Mouse (Mus musculus): Measurements from ENCODE around the gene Ttc6.

Ttc6 gene

DNA sequence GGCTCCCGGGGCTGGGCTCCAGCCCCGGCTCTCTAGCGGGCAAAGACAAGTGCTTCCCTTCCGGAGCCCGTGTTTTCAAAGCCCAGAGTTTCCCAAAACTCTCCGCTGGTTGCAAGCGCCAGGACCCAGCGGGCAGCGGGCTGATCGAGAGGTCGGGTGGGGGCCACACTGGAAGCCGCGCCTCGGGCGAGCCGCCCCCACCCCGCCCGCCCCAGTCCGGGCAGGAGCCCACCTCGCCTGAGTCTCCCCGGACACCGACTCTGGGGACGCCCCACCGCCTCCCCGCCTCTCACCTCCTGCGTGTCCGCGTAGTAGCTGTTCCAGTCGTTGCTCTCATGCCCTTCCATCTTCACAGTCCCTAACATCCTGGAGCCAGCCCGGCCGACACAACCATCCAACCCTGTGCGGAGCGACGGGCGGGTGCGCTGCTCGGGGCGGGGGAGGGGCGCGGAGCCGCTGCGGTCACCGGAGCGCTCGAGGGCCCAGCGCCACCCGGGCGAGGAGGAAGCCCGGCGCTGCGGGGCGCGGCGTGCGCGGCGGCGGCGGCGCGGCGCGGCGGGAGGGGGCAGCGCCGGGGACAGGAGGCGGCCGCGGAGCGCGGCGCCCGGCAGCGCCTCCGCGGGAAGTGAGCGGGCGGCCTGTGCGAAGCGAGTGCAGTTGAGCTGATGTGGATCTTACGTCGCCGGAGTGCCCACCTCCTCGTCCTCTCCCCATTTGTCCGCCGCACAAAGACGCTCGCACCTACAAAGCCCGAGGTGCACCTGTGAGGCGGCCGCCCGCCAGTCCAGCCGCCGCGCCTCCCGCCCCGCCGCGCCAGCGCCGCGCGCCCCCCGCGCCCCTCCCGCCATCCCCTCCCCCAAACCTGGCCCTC, 18.3 kb upstream of the Ttc6 start:
- no peak for DNase-seq

DNA sequence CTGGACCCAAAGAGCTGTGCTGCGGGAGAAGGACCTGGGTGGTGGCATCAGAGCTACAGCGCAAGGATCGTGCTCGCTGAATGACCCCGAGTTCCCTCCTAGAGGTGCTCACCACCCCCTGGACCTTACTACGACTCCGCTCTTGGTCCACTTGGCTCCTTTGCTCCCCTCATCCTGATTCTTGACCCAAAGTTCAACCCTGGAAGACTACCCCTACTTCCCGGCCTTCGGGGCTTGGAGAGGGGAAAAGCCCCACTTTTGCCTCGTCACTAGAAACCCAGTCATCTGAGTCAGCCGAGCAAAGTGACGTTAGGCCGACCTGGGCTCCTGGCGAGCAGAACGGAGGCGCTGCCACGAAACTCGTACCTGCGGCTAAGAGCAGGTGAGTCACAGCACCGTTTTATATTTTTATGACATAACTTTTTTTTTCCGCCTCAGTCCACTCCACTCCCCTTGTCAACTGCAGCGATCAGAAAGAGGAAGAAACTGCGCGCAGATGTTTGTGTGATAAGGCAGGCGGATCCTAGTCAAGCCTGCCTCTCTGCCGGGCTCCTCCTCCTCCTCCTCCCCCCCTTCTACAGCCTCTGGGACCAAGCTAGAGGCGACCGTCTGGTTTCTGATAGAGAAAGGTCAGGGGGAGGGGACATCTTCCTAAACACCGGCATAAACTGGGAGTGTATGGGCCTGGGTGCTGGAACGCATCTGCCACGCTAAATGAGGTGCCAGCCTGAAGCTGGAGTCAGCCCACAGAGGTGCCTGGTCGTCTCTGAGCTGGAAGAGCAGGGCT, 17.3 kb upstream of the Ttc6 start, which contains the start of gene Foxa1:
Gene Foxa1, minus strand, starts transcription at position 502 of the 787 bp plus-strand sequence.
- DNase-seq = no peak

DNA sequence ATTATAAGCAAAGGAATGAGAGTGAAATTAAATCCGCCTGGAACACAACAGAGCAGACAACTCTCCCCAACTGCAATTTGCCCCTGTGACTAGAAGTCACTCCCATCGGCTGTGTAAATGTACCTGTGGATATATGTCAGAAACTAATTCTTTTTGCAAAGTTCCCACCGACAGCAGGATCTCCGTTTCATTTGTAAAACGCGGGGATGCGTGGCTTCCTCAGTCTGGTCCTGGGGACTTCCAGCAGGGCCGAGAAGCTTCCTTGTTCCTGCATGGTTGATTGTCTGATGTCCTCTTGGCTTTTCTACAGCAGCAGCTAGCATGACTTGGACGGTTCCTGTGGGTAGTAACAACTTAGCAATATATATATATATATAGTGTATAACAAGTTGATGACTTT, 16.0 kb upstream of the Ttc6 start:
- no peak for DNase-seq

DNA sequence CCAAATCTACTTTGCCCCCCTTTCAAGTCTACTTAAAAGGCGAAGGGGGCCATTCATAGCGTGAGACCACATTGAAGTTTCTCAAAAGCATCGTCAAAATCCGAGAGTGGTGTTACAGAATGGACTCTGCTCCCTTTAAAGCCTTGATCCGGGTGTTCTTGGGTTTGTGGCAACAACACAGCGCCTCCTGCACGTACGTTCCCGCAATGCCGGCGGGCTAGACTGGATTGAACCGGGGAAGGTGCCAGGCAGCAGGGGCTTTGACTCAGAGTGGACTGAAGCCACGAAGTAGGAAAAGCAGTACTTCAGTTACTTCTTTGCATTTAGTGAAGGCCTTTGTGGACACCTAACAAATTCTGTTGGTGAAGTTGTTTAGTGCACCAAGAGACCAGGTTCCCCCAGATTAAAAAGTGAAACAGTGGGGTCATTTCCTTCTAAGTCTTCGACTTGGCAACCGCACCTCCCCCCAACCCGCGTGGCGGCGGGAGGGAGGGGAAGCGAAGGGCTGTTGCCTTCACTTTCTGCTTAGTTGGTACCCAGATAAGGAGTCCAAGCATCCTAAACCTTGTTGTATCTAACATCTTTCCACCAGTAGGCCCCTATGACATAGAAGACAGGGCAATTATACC, 15.4 kb upstream of the Ttc6 start:
- DNase-seq = no peak

DNA sequence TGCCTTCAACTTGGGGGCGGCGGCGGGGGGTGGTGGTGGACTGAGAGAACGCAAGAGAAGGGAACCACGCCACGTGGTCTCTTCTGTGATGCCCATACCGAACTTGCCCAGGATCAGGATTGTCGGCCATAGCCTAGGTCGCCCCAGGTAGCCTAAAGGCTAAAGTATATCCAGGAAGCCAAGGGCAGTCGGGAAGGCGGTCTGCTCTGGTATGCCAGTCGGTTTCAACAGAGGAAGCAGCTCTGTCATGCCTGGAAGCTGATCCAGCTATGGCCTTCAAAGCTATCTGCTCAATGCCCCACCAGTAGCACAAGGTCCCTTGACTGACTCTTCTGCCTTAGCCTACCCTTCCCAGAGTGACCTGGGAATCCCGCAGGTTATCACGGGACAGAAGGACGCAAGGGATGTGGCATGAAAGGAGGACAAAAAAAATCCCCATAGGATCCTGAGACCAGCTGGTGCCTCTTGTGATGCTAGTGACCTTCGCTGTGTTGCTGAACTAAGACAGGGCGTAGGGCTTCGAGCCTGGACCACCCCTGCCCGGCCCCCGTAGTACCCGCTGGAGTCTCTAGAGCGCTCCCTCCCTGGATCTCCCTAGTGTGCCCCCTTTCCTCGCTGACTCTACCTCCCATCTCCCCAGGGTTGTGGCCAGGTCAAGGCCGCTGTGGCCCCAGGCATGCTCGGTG, 14.8 kb upstream of the Ttc6 start:
- no peak for DNase-seq

DNA sequence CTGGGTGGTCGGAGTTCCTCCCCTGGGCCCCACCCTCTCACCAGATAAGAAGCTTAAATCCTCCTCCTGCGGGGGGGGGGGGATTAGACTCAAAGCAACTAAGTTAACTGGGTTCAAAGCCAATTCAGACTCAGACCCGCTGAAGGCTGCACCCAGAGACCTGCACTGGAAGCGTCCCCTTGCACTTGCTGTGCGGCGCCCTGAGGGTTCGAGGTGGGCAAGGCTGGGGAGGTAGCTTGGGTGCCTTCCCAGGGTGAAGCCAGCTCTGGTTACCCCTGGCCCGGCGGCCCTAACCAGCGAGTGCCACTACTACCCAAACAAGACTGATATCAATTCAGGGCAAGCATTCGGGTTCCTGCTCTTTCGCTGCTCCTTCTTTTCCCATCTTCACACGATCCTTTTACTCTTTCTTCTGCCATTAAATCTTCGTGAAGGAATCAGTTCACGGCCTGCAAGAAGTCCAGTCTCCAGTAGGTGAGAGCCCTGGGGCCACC, 14.2 kb upstream of the Ttc6 start:
- DNase-seq = no peak

DNA sequence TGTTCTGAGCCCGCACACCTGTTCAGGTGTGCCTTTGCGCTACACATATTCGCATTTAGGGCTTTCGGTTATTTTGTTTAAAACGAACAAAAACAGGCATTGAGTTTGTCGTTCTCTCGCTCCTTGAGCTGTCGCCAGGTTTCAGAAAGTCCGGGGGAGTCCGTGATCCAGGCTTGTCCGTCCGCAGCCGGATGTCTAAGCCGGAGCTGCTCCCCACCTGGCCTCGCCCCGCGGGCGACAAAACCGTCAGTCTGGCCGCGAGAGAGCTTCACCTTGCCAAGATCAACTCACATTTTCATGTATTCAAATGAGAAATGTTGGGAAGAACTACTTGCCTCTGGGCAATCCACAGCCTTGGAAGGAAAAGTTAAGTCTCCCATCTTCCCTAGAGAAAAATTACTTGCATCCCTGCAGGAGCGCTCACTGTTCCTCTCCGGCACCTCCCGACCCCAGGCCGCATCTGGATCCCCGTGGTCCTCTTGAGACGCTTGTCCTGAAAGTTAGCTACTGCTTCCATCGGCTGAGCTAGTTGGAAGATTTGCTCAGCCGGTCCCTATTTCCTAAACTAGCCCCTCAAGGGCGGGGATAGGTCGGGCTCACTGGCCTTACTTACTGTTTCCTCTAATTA, 13.6 kb upstream of the Ttc6 start:
- DNase-seq = no peak

DNA sequence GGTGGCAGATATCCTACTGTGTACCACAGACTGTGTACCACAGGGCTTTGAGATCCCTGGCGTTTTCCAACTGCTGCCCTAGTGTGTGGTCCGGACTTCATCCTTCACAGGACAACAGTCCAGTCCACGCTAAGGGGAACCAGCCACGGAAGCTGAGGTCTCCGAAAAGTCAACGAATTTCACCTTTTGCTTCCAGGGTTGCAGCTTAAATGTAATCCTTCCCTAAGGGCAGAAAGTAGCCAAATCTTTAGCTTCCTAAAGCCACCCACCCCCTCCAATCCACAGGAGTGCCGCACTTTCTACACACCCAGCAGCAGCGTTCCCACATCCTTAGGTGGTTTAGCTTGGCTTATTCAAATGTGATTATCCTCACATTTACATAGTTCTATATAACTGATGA, 13.0 kb upstream of the Ttc6 start:
- no peak for DNase-seq

DNA sequence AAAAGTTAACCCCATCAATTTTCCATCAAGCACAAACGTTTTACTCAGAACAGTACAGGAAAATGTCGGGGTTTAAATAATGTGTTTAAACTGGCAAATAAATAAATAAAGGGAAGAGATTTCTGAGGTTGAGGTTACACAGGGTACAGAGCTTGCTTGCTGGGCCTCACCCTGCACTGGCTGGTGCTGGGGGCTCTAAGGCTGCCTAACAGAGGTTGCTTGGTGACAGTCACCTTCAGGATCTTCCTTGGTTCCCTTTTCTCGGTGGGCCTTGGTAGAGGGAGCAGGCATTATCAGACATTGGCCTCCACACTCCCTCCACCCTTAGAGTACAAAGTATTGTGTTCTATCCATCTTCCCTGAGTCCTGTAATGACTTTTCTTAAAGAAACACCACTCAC, 11.6 kb upstream of the Ttc6 start:
- DNase-seq = no peak

DNA sequence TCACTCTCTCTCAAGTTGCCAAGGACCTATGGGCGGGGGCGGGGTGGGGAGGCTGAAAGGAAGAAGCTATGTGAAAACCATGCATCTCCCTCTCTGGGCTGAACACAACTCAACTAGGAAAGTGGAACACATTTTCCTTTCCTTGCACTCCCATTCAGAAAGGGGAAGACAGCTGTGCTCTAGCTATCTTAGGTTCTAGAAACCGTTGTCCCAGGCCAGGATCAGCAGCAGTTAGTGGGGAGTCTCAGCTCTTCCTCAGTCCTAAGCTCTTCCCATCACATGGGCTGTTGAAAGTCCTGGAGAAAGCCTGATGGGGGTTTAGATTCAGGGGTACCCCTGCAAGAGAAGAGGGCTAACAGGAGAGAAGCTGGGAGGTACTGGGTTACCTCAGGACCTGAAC, 9.8 kb upstream of the Ttc6 start:
- no peak for DNase-seq

DNA sequence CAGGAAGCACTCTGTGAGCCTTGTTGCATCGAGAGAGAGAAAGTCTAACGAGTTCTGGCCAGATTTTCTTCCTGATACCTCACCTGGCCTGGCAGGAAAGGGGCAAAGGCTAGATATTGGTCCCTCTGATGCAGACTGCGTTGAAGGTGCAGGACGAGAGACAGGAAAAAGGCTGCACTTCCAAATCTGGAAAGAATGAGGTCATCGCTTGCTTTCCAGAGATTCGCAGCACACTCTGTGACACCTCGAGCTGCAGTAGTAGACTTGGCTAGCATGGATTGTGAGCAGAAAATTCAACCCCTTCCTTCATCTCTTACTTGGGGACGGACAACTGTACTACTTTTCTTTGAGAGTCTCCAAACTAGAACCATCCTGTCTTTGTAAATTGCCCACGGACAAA, 7.9 kb downstream of the Ttc6 start:
- no peak for DNase-seq

DNA sequence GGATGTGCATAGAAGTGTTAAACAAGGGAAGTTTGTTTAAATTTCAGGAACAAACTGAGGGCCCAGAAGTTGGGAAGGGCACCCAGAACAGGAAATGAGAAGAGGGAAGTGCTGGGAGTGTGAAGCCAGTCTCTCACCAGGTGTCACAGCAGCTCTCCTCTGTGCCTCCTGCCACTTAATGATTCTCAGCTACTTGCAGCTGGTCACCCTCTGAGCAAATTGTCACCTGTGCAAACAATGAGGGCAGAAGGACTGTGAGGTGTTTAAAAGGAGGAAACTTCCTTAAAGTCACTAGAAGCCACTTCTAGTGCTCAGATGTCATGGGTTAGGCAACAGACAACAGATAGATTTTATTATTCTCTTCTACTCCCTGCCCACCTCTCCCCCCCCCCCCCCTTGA, 8.5 kb downstream of the Ttc6 start:
- DNase-seq = no peak

DNA sequence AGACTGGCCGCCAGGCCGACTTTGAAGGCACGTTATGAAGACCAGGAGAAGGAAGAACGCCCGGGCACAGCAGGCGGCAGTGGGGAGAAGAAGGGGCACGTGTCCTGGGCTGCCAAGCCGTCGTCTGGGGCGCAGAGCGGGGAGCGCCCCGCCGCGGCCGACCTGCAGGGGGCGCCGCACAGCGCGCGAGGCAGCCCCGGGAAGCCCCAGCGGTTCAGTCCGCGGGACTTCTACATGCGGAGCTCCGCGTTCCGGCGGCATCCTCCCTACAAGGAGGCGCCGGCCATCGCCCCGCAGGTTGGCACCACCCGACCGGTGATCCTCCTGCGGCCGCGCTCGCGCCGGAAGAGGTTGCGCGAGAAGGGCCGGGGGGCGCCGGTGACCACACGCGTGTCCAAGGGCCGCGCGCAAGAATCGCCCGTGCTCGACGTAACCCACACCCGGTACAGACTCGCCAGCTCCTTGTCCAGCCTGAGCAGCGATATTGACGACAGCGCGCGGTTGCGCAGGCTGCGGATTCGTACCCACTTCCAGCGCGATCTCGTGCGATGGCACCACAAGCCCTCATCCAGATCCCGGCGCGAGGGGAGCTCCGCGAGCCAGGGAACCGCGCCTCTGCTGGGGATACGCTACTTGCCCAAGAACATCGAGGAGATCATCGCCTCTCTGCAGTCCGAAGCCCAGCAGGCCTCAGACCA, 12.2 kb downstream of the Ttc6 start:
- no peak for DNase-seq

DNA sequence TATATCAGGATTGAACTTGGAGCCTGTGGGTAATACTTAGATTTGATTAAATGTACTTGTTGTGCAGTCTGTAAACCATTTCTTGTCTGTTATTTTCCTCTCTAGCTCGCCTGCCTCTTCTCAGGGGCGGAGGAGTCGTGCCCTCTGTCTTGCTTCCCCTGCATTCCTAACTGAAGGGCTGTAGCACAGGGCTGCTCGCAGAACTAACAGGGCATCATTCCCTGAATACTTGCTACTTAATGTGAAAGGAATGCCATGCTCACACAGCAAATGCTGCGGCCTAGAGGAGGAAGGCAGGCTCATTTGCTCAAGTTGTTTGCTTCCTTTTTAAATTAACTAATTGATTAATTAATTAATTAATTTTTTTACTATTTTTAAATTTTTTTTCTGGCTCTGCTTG, 43.7 kb downstream of the Ttc6 start:
- DNase-seq = no peak

DNA sequence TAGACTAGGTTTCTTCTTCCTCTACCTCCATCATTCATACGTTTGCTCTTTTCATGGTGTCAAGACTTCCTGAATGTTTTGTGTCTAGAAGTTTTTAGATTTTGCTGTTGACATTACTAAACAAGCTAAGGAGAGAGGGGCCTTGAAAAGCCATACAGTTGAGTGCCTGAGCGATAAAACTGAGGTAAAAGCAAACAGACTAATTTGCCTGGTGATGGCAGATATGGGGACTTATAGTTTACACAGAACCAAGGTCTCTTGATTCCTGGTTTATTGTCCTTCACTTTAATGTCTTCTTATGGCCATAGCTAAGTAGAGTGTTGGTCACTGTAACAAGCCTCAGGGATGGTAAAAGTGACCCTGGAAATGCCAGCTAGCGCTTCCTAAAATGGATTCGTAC, 51.2 kb downstream of the Ttc6 start:
- DNase-seq = no peak

DNA sequence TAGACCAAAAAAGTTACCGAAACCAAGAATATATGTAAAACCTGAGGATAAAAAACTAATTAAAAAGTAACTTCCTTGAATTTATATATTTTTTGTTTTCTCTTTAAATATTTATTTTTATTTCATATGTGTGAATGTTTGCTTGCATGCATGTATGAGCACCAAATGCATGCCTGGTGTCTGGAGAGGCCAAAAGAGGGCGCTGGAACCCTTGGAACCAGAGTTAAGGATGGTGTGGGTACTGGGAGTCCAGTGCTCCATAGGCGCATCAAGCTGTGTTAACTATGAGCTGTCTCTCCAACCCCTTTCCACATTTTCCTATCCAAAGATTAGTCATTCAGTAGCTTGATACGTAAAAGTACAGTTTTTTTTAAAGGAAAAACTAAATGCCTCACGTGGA, 58.1 kb downstream of the Ttc6 start:
- DNase-seq = no peak

DNA sequence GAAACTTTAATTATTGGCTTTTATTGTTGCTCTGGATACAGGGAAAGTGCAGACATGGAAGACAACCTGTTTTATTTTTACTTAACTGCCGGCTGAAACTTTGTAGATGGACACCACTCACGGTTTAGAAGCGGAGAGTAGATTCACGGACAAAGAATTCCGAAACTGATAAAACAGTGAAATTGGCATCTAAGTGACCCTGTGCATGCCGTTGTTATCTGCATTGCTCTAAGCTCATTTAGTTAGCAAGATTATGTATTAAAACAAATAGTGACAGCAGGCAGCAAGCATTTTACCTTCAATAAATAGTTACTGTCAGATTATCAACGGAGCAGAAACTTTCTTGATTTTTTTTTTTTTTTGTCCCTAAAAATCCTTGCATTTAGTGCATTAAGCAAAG, 59.4 kb downstream of the Ttc6 start:
- no peak for DNase-seq

DNA sequence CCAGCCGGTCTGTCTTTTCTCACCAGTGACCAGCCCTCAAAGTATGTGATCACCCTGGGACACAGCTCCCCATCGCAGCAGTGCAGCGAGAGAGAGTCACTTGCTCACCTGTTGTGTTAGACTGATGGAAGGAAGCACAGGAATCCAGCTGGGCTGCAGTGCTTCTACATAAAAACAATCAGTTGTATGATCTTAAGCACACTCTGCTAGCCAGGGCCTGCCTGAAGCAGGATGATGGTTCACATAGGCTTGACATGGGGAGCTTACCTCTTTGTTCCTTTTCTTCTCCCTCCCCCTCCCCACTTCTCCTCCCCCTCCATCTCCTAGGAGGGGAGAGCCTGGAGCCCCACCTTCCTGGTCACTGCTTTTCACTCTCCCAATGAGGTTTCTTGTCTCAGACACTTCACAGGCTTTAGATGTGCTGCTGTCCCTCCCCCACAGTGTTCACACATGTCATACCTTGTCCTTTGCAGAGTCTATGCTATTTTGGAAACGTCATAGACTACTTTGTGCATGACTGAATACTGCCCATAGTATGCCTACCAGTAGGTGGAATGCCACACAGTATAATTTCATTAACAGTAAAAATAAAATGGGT, 60.2 kb downstream of the Ttc6 start:
- no peak for DNase-seq

DNA sequence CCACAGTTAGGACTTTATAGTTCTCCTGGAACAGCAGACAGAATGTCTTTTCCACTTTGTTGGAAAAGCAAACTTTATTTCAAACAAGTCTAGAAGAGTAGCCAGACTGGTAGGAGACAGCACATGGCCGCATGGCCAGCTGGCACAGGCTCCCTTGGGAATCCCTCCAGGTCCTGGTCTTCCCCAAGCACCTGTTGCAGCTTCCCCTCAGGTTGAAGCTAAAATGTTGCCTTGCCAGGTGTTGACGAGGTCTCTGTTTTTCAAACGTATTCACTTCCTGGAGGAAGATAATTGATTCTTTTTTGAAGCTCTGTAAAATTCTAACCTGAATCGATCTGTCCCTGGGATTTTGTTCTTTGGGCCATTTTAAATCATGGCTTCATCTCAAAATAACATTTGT, 86.1 kb downstream of the Ttc6 start:
- no peak for DNase-seq

DNA sequence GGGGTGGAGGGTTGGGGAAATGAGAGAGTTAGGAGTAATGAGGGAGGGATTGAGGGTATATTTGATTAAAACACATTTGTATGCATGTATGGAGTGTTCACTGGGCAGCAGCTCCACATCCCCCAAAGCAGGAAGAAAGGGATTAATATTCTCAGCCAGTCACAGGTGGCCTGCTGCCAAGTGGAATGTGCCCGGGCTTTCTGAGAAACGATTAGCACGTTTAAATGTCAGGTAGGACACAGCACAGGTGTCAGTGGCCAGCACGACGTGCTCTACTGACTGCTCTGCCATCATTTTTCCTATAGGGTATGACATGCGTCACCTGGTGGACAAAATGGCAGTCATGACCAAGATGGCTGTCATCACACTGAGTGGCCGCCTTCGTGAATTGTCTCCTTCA, 86.8 kb downstream of the Ttc6 start:
- no peak for DNase-seq

DNA sequence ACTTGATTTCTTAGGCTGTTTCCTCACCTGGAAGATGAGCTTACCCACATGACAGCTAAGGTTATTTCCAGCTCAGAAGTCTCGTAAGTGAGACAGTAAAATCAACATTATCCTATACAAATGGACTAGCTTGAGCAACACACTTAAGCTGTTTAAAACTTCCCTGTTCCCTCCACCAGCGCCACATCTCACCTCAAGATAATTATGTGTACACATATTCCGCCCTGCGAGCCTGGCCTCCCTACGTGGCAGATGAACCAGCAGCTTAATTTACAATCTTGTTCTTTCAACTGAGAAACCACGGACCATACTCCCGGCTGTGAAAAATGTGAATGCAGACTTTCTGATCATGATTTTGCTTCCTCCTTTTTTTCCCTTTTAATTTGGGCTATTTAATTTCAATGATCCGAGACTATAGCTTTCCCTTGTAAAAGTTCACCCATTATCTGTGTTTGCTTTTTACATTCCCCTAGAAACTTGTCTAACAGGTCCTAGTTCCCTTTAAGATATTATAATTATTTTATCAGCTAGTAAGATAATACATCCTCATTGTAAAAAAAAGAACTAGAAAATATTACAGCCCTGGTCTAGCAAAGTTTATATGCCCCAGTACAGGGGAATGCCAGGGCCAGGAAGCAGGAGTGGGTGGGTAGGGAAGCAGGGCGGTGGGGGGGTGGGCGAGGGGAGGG, 99.2 kb downstream of the Ttc6 start:
- no peak for DNase-seq

Data from cerebellum, adult 9-10 months (tissue).